Mouse (Mus musculus) G1E (cell line): ENCODE results near the gene Stk36.

Experiments
- CTCF ChIP-seq: IDR thresholded peaks from 2 replicates; pipeline ENCODE4 v1.5.1; 2012; ENCODE audit warnings: low read depth, low read length, inconsistent platforms, mixed read lengths
- GATA1 ChIP-seq: IDR thresholded peaks from 2 replicates; pipeline ENCODE4 v1.6.1; 2012; ENCODE audit warnings: borderline replicate concordance, low read length, inconsistent platforms, mixed read lengths
- POLR2AphosphoS5 ChIP-seq: IDR thresholded peaks from 2 replicates; pipeline ENCODE4 v1.6.1; 2012; ENCODE audit warnings: low read depth, low read length, inconsistent platforms; ENCODE audit not compliant: insufficient replicate concordance

GRCm38 (mm10) chr1:74587233-74587772, 13.9 kb upstream of the Stk36 start:
- TF ChIP-seq CTCF = no peak
- no peak for TF ChIP-seq POLR2AphosphoS5
- no peak for TF ChIP-seq GATA1
